Mouse (Mus musculus) liver, adult 2 months (tissue): Measurements from ENCODE around the gene Gm11011. TPM values are rescaled to one million over a fixed set of nuclear protein-coding genes. Genes with fewer than 3 reads are reported as not detected.

Experiments used
- DNase-seq: peaks from one replicate; pipeline ENCODE4 v3.0.0-alpha.2; 2011; ENCODE audit warnings: low read depth, low spot score; ENCODE audit errors: extremely low read depth
- H3K27ac ChIP-seq: fragments of 200-500 bp; replicated peaks from 2 replicates; pipeline ENCODE4 v1.5.1; 2012; ENCODE audit warnings: low read depth, mild to moderate bottlenecking, control low read depth, inconsistent platforms, low read length; ENCODE audit not compliant: insufficient read depth
- H3K27me3 ChIP-seq: fragments of 200-500 bp; 2 replicates; pipeline ENCODE4 v1.6.1; 2012; ENCODE audit warnings: mild to moderate bottlenecking, moderate library complexity, low read length, inconsistent platforms; ENCODE audit not compliant: control insufficient read depth, insufficient read depth
- H3K36me3 ChIP-seq: fragments of 200-500 bp; 2 replicates; pipeline ENCODE4 v1.6.1; 2012; ENCODE audit warnings: low read length, inconsistent platforms; ENCODE audit not compliant: control insufficient read depth, insufficient read depth
- H3K4me1 ChIP-seq: fragments of 200-500 bp; 2 replicates; pipeline ENCODE4 v1.6.1; 2011; ENCODE audit warnings: low read length; ENCODE audit not compliant: control insufficient read depth, insufficient read depth
- H3K4me3 ChIP-seq: fragments of 200-500 bp; 2 replicates; pipeline ENCODE4 v1.5.1; 2011; ENCODE audit warnings: low read depth, mild to moderate bottlenecking, control low read depth, low read length, moderate library complexity; ENCODE audit not compliant: insufficient read depth
- H3K79me2 ChIP-seq: fragments of 200-500 bp; 2 replicates; pipeline ENCODE4 v1.6.1; 2012; ENCODE audit warnings: inconsistent platforms, mild to moderate bottlenecking, low read length, moderate library complexity; ENCODE audit not compliant: control insufficient read depth, insufficient read depth
- H3K9ac ChIP-seq: fragments of 200-500 bp; 2 replicates; pipeline ENCODE4 v1.6.1; 2012; ENCODE audit warnings: low read depth, mild to moderate bottlenecking, control low read depth, inconsistent platforms, low read length
- CTCF ChIP-seq: fragments of 200-500 bp; IDR thresholded peaks from 2 replicates; pipeline ENCODE4 v1.5.1; 2011; ENCODE audit warnings: low read depth, low read length, control low read depth
- POLR2A ChIP-seq: fragments of 200-500 bp; IDR thresholded peaks from 2 replicates; pipeline ENCODE4 v1.6.1; 2011; ENCODE audit warnings: low read length, control low read depth; ENCODE audit not compliant: insufficient read depth; ENCODE audit errors: extremely low read depth
- WGBS: fragments of 180-500 bp; shearing (Covaris S2); methylation state at CpG from one replicate; pipeline ENCODE4 v1.1.7; 2018; 5-methylcytosine and 5-hydroxymethylcytosine counted together
- polyA plus RNA-seq: library from polyadenylated mRNA; depleted of rRNA; stranded (reverse); fragments of >200 nt; gene quantifications from 2 replicates; pipeline ENCODE4 v1.2.3, GENCODE M21; 2012
- total RNA-seq: library from RNA; depleted of rRNA; stranded (reverse); fragments of >200 nt; gene quantifications from 2 replicates; pipeline ENCODE4 v1.2.3, GENCODE M21; 2014

Gene Gm11011
- total and polyA plus RNA-seq, 2 experiments = not detected

DNA sequence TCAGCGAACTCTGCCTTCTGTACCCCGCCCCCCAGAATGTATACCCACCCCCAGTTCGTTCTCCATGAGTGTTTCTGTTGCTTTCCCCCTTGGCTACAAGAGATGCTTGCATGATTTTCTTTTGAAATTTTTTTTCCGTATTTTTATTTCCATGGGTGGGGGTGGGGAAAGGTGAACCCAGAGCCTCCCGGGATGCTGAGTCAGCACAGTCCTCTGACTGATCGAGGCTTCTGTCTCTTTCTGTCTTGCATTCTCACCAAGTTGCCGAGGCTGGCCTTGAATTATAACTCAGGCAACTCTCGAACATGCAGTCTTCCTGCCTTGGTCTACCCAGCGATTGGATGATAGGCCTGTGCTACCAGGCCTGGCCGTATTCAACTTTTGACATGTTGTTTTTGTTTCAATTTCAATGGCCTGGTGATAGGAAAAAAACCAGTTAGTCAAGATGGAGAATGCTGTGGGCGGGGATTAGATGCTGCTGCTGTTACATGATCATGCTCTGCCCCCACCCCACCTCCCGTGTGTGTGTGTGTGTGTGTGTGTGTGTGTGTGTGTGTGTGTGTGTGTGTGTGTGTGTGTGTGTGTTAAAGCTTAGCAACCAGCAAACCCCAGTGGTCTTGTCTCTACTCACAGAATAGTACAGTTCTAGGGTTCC, 1.8 kb downstream of the Gm11011 start:
- Histone ChIP-seq H3K9ac (no peak overlapping the region), H3K4me3 (no peak overlapping the region), H3K27ac (no peak overlapping the region), H3K4me1 (no peaks in the 10 kb centered on the region), H3K79me2 (no peaks in the 10 kb centered on the region), H3K36me3 (no peaks in the 10 kb centered on the region), H3K27me3 (no peaks in the 10 kb centered on the region)
- TF ChIP-seq CTCF = no peak
- 81% methylated on average over 12 of the region's 12 CpGs for WGBS
- DNase-seq = no peak

DNA sequence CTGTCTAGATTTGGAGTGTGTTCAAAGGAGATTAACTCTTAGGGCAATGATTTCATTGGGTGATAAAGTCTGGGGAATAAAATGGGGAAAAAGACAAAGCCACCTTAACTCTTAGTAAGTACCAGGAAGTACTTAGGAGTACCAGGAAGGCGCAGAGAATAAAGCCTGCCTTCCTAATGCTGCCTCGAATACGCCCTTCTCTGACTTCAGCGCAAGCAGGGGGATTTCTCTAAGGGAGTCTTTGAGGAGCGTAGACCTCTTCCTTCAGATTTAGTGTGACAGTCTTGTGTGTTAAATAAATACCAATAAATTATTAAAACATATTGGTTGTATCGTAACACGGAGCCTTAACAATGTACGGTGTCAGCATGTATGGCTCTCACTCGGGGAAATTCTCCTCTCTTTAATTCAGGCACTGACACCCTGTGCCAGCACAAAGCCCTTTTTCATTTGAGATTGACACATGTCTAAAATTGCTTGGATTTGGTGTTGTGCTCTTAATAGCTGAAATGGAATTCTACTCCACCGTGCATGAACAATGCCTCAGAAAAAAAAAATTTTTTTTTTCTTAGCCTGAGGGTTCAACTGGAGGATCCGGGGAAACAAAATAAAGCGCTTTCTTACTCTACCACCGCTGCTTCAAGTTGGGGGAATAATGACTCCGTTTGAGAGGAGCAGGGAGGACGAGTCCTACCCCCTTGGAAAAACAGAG, 2.6 kb downstream of the Gm11011 start:
- Histone ChIP-seq H3K79me2 (no peaks in the 10 kb centered on the region), H3K4me3 (no peak overlapping the region), H3K27me3 (no peaks in the 10 kb centered on the region), H3K36me3 (no peaks in the 10 kb centered on the region), H3K9ac (no peak overlapping the region), H3K4me1 (no peaks in the 10 kb centered on the region), H3K27ac (no peak overlapping the region)
- TF ChIP-seq CTCF = no peak
- no peak for TF ChIP-seq POLR2A
- no peak for DNase-seq
- WGBS = 90% methylated on average over 15 of the region's 15 CpGs

DNA sequence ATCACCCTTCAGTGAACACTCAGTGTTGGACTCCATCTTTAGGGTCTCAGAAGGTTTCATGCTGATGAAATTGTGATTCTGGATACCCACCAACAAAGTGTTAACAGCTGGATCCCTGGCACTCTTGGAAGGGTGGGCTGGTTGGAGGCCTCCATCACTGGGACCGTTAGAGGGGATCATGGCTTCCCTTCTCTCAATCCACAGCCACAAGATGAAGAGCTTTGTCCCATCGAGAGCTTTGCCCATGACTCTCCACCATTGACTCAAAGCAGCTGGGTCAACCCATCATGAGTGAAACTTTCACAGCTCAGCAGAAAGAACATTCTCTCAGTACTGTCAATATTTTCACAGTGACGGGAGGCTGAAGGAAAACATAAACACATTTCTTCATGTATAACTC, 4.1 kb downstream of the Gm11011 start:
- Histone ChIP-seq H3K27ac (no peak overlapping the region), H3K4me1 (no peaks in the 10 kb centered on the region), H3K9ac (no peak overlapping the region), H3K79me2 (no peaks in the 10 kb centered on the region), H3K4me3 (no peak overlapping the region), H3K27me3 (no peaks in the 10 kb centered on the region), H3K36me3 (no peaks in the 10 kb centered on the region)
- DNase-seq = no peak
- 71% methylated on average over 3 of the region's 3 CpGs for WGBS
- TF ChIP-seq POLR2A (no peak), CTCF (no peak)

DNA sequence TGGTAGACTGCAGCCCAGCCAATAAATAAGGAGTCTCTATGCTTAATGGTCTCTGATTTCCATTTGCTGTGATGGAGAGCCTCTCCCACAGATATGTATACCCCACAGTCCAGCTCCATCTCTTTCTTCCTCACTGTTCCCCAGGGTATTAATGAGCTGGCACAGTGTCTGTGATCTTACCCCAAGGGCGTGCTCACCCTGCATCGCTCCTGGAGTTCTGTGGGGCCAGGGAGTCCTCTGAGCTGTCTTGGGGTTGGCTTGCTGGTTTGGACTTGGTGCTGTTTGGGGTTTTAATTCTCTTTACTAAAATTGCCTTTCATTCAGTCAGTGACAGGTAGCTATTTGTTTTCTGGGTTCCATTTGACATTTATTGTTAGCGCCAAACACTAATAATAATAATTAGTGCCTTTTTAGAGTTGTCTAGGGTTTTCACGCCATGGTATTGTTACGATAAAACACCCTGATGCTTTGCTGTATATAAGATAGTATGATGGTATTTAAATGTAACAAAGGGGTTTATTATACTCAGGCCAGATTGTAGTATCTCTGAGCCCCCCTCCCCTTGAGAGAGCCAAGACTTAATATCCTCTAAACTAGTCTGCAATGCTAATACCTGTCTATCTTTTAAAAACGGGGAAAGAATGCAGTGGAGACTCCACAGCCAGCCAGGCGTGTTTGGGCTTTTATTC, 9.9 kb downstream of the Gm11011 start:
- TF ChIP-seq CTCF (no peak), POLR2A (no peak)
- Histone ChIP-seq H3K4me1 (no peaks in the 10 kb centered on the region), H3K4me3 (no peak overlapping the region), H3K79me2 (no peaks in the 10 kb centered on the region), H3K9ac (no peak overlapping the region), H3K36me3 (no peaks in the 10 kb centered on the region), H3K27ac (no peak overlapping the region), H3K27me3 (no peaks in the 10 kb centered on the region)
- WGBS = 86% methylated on average over 7 of the region's 7 CpGs
- DNase-seq = no peak

DNA sequence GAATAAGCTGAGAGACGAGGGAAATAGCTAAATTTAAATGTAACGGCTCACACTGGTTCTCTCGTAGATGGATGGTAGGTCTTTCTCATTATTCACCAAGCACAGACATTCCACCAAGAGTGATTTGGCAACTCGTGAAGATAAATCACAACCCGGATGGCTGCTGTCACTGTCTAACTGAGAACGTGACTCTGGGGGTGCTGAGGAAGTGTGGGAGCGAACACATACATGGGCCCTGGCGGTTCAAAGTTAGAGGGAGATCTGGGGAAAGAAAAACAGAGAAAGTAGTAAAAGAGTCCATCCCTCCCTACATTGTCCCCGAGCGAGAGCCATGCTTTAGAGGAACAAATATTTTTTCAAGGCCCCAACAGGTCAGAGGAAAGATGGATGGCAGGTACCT, 17.5 kb downstream of the Gm11011 start:
- H3K27me3 ChIP-seq = no peaks in the 10 kb centered on the region
- H3K9ac ChIP-seq = no peak overlapping the region
- 84% methylated on average over 10 of the region's 10 CpGs for WGBS
- no peak overlapping the region for H3K27ac ChIP-seq
- no peak for DNase-seq
- H3K4me1 ChIP-seq = no peaks in the 10 kb centered on the region
- H3K36me3 ChIP-seq = no peaks in the 10 kb centered on the region
- H3K79me2 ChIP-seq = no peaks in the 10 kb centered on the region
- H3K4me3 ChIP-seq = no peak overlapping the region
- no peak for TF ChIP-seq POLR2A
- TF ChIP-seq CTCF = no peak

DNA sequence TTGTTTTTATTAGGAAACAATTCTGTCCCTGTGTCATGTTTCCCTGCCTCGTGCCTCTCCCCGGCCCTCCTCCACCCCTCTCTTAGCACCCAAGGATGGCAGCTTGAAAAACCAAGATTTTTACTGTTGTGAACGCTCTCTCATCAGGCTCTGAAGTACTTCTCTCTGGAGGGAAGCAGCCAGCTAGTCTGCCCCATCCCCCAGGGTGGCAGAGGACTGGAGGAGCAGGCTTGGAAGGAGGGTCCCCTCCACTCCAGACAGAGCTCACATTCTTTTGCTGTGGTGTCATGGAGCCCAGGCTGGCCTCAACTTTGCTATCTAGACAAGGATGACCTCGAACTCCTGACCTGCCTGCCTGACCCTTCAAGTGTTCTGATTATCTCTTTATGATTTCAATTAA, 21.4 kb downstream of the Gm11011 start:
- no peak overlapping the region for H3K4me3 ChIP-seq
- no peaks in the 10 kb centered on the region for H3K4me1 ChIP-seq
- no peak overlapping the region for H3K9ac ChIP-seq
- 85% methylated on average over 4 of the region's 4 CpGs for WGBS
- no peaks in the 10 kb centered on the region for H3K36me3 ChIP-seq
- no peak for TF ChIP-seq POLR2A
- no peak for TF ChIP-seq CTCF
- no peak overlapping the region for H3K27ac ChIP-seq
- no peak for DNase-seq
- H3K27me3 ChIP-seq = no peaks in the 10 kb centered on the region
- H3K79me2 ChIP-seq = no peaks in the 10 kb centered on the region
